Mouse (Mus musculus) liver, embryonic 16.5 days (tissue): ENCODE results near the gene Rab15. TPM values are rescaled to one million over a fixed set of nuclear protein-coding genes. Genes with fewer than 3 reads are reported as not detected.
"Not testable (repeated sequence)": the region's sequence is repeated elsewhere in the genome, so short reads cannot be mapped to it uniquely, and the experiment has no call there.

ENCODE experiments used
- ATAC-seq: fragments of 200-750 bp; cut with Nextera tagmentation; 2 replicates; pipeline ENCODE4 v1.8.0; 2017; ENCODE audit warnings: low read depth, mild to moderate bottlenecking, moderate number of reproducible peaks, moderate library complexity
- H3K27ac ChIP-seq: fragments of 300-500 bp; sonication (generic); 2 replicates; pipeline ENCODE4 v1.5.1; 2014; ENCODE audit warnings: mild to moderate bottlenecking, low read length
- H3K27me3 ChIP-seq: fragments of 300-500 bp; sonication (generic); 2 replicates; pipeline ENCODE4 v1.6.1; 2014; ENCODE audit warnings: low read depth, low read length, mixed read lengths; ENCODE audit not compliant: control insufficient read depth, insufficient read depth
- H3K36me3 ChIP-seq: fragments of 300-500 bp; sonication (generic); 2 replicates; pipeline ENCODE4 v1.6.1; 2014; ENCODE audit warnings: mild to moderate bottlenecking; ENCODE audit not compliant: control insufficient read depth, insufficient read depth
- H3K4me1 ChIP-seq: fragments of 300-500 bp; sonication (generic); 2 replicates; pipeline ENCODE4 v1.6.1; 2014; ENCODE audit warnings: low read depth, low read length, mixed read lengths; ENCODE audit not compliant: control insufficient read depth
- H3K4me2 ChIP-seq: fragments of 300-500 bp; sonication (generic); 2 replicates; pipeline ENCODE4 v1.6.1; 2014; ENCODE audit warnings: low read depth, low read length, mixed read lengths
- H3K4me3 ChIP-seq: fragments of 300-500 bp; sonication (generic); 2 replicates; pipeline ENCODE4 v1.5.1; 2014; ENCODE audit warnings: low read depth, mild to moderate bottlenecking, low read length
- H3K9ac ChIP-seq: fragments of 300-500 bp; sonication (generic); 2 replicates; pipeline ENCODE4 v1.6.1; 2014; ENCODE audit warnings: low read depth, low read length
- H3K9me3 ChIP-seq: fragments of 300-500 bp; sonication (generic); replicated peaks from 2 replicates; pipeline ENCODE4 v1.6.1; 2016; ENCODE audit warnings: low read length; ENCODE audit not compliant: control insufficient read depth
- WGBS: fragments of 180-500 bp; shearing (Covaris S2); extraction: QIAGEN DNeasy Blood & Tissue Kit; methylation state at CpG from one replicate; pipeline ENCODE4 v1.1.7; 2014; ENCODE audit not compliant: insufficient replicate concordance; 5-methylcytosine and 5-hydroxymethylcytosine counted together
- polyA plus RNA-seq: library from polyadenylated mRNA; unstranded; fragments of >200 nt; fragmentation: Nextera tagmentation; extraction: Ambion mirVana; gene quantifications from 2 replicates; pipeline ENCODE4 v1.2.1, GENCODE M21; 2015

Gene Rab15
- polyA plus RNA-seq: 0.23 and 0.39 TPM in 2 replicates

DNA sequence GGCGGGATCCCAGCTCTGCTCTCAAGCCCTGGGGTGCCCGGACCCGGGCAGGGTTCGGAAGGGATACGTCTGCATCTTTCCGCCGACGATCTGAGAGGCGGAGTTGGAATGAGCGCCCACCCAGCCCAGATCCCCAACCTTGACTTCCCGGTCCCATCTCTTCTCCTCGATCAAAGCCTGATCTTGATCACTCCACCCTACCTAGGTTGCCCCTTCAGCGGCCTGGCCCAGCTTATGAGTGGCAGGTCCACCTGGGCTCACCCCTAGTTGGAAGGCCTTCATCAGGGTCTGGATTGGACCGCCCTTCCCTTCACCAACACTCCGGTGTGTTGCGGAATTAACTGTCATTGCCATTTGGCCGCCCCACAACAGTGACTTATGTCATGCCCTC is at the start of gene Rab15:
Rab15 (minus strand) TSS at position 258 of the 391 bp plus-strand sequence.
- Histone ChIP-seq H3K9ac (peak within 1 kb of the TSS; percentile 19; the same call in 1 of the 2 replicates), H3K4me2 (peak within 1 kb of the TSS; percentile 73), H3K4me1 (no peaks in the 10 kb centered on the region), H3K9me3 (no peaks in the 10 kb centered on the region), H3K27ac (no peak within 1 kb of the TSS), H3K27me3 (peaks cover 56% of the 10 kb centered on the region), H3K36me3 (no peaks in the 10 kb centered on the region), H3K4me3 (peak within 1 kb of the TSS; percentile 55)
- WGBS: 5% methylated on average over 17 of the region's 17 CpGs
- ATAC-seq: no peak

DNA sequence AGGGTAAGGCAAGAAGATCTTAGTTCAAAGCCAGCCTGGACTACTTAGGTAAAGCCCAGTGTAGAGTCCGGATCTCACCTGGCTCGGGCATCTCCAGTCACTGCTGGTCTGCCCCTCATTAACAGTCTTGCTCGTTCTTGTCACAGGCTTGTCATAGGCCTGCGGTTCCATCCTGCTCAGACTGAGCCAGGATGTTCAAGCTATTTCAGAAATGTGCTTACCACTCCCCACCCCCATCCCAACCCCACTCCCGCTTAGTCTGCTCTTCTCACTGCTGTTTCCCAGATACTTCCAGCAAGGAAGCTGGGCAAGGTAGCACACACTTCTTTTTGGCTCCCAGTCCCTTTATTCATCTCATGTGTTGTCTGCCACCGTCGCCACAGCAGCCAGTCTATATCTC is 46.9 kb upstream of the Rab15 start:
- no peak for ATAC-seq
- Histone ChIP-seq H3K36me3 (no peaks in the 10 kb centered on the region), H3K27me3 (no peaks in the 10 kb centered on the region), H3K27ac (no peak overlapping the region), H3K9me3 (no peaks in the 10 kb centered on the region), H3K9ac (no peak overlapping the region), H3K4me1 (no peaks in the 10 kb centered on the region), H3K4me3 (no peak overlapping the region), H3K4me2 (no peak overlapping the region)
- WGBS: 81% methylated on average over 7 of the region's 7 CpGs

DNA sequence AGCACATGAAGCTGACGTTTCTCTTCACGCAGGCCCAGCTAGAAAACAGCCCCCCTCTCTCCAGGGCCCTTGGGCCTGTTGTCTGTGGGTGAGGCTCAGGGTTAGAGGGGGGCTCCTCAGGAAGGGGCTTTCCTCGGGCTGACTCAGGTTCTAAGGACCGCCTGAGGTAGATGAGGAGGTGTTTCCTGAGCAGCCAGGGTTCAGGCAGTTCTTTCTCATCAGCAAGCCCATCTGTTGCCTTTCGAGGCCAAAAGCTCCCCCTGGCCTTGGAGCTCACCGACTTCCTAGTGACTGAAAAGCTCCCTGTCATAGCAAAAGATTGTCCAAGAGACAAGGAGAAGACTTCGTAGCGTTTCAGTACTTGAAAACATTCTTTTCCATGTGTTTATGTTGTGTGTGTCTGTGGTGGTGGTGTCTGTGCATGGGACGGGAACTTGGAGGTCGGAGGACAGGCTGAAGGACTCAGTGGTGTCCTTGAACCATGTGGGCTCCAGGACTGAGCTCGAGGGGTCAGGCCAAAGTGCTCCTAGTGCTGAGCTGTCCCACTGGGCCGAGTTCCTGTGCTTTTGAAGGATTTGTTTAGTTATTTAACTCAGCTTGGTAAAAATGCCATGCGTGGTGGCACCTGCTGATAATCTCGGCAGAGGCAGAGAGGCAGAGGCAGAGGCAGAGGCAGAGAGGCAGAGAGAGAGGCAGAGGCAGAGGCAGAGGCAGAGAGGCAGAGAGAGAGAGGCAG is 45.9 kb upstream of the Rab15 start:
- no peaks in the 10 kb centered on the region for H3K27me3 ChIP-seq
- 64% methylated on average over 14 of the region's 14 CpGs for WGBS
- no peaks in the 10 kb centered on the region for H3K36me3 ChIP-seq
- H3K4me1 ChIP-seq: no peaks in the 10 kb centered on the region
- no peak overlapping the region for H3K27ac ChIP-seq
- no peak overlapping the region for H3K9ac ChIP-seq
- no peak for ATAC-seq
- H3K9me3 ChIP-seq: no peaks in the 10 kb centered on the region
- no peak overlapping the region for H3K4me3 ChIP-seq
- H3K4me2 ChIP-seq: no peak overlapping the region

- Histone ChIP-seq H3K4me2 (no peak overlapping the region), H3K9ac (no peak overlapping the region), H3K27me3 (no peaks in the 10 kb centered on the region), H3K4me3 (no peak overlapping the region), H3K9me3 (no peaks in the 10 kb centered on the region), H3K36me3 (no peaks in the 10 kb centered on the region), H3K4me1 (no peaks in the 10 kb centered on the region), H3K27ac (no peak overlapping the region)
- 73% methylated on average over 10 of the region's 10 CpGs for WGBS
- ATAC-seq: no peak
Measured at GRCm38 (mm10) chr12:76867586-76868280, 45.0 kb upstream of the Rab15 start.

DNA sequence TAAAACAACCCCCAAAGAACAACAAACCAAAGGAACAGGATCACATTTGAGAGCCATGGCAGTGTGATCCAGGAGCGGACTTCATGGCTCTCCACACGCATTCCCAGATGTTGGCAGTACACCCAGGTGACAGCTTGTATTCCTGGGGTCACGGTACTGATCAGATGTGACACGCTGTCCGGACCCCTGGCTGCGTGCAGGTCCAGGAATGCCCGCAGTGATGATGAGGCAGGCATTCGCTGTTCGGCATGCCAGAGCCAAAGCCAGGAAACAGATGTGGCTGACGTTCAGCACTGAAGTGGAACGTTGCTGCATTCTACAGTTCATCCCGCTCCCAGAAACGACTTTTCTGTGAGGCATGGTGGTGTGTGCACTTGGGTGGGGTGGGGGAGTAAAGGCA is 42.6 kb upstream of the Rab15 start:
- no peaks in the 10 kb centered on the region for H3K9me3 ChIP-seq

DNA sequence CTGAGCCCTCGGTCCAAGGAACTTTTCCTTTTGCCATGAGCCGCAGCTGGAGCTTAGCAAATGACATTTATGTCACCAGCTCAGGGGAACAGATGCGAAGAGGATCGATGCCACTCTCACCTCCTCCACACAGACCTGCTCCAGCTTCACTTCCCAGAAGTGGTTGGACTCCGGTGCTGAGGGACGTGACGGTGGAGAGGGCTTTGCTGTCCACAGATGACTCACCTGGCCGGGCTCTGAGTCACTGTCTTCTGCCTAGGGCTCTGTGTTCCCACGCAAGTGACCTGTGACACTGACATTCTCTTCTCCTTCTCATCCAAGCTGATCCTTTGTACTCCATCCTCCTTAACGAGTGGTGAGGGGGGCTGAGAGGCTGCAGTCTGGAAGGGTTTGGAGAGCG is 40.9 kb upstream of the Rab15 start:
- Histone ChIP-seq H3K36me3 (no peaks in the 10 kb centered on the region), H3K9ac (no peak overlapping the region), H3K4me2 (no peak overlapping the region), H3K4me1 (peaks cover 3% of the 10 kb centered on the region), H3K27me3 (no peaks in the 10 kb centered on the region), H3K4me3 (no peak overlapping the region), H3K27ac (no peak overlapping the region), H3K9me3 (no peaks in the 10 kb centered on the region)
- 73% methylated on average over 11 of the region's 11 CpGs for WGBS
- no peak for ATAC-seq

More for the DNA sequence above, 42.6 kb upstream of the Rab15 start:
- H3K4me1 ChIP-seq: no peaks in the 10 kb centered on the region
- no peak for ATAC-seq
- no peak overlapping the region for H3K4me2 ChIP-seq
- H3K9ac ChIP-seq: no peak overlapping the region
- whole genome bisulfite sequencing: 72% methylated on average over 13 of the region's 13 CpGs
- no peak overlapping the region for H3K4me3 ChIP-seq
- no peaks in the 10 kb centered on the region for H3K36me3 ChIP-seq
- no peaks in the 10 kb centered on the region for H3K27me3 ChIP-seq
- H3K27ac ChIP-seq: no peak overlapping the region

GRCm38 (mm10) chr12:76858788-76859187 is 36.1 kb upstream of the Rab15 start:
- not testable (repeated sequence) for H3K4me1 ChIP-seq, ATAC-seq, H3K9ac ChIP-seq, H3K4me3 ChIP-seq, H3K27ac ChIP-seq, H3K9me3 ChIP-seq, H3K27me3 ChIP-seq, H3K4me2 ChIP-seq, H3K36me3 ChIP-seq
- WGBS: 67% methylated on average over 6 of the region's 6 CpGs

DNA sequence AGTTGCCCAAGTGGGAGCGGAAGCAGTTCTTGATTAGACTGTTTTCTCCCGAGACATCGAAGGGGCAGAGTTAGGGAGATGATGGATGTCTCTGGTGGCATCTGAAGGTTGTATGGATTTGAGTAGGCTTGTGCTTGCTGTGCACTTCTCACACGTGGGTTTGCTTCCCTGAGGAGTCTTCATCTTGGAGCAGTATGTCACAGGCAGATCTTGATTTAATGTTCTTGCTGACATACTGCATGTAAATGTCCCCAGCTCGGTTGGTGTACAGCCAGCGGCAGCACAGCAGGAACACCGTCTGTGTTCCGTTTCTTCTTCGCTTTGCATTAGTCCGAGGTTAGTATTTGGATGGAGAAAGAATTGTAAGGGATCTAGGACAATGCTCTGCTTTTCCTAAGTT is 34.4 kb upstream of the Rab15 start:
- H3K27ac ChIP-seq: no peak overlapping the region
- H3K9me3 ChIP-seq: no peaks in the 10 kb centered on the region
- H3K9ac ChIP-seq: no peak overlapping the region
- 81% methylated on average over 10 of the region's 10 CpGs for WGBS
- H3K4me3 ChIP-seq: no peak overlapping the region
- ATAC-seq: no peak
- no peaks in the 10 kb centered on the region for H3K36me3 ChIP-seq
- H3K4me1 ChIP-seq: peaks cover 3% of the 10 kb centered on the region
- no peaks in the 10 kb centered on the region for H3K27me3 ChIP-seq
- no peak overlapping the region for H3K4me2 ChIP-seq
